Mouse (Mus musculus) intestine, postnatal 0 days (tissue): ENCODE measurements around the gene Anapc1. TPM values are rescaled to one million over a fixed set of nuclear protein-coding genes. Genes with fewer than 3 reads are reported as not detected.

Experiments used
- ATAC-seq: fragments of 200-750 bp; cut with Nextera tagmentation; 2 replicates; pipeline ENCODE4 v1.8.0; 2017; ENCODE audit warnings: mild to moderate bottlenecking, moderate TSS enrichment, moderate library complexity
- H3K27ac ChIP-seq: fragments of 300-500 bp; sonication (generic); 2 replicates; pipeline ENCODE4 v1.5.1; 2014; ENCODE audit warnings: mild to moderate bottlenecking, low read depth, low read length, moderate library complexity
- H3K27me3 ChIP-seq: fragments of 300-500 bp; sonication (generic); replicated peaks from 2 replicates; pipeline ENCODE4 v1.6.1; 2014; ENCODE audit warnings: low read length, mixed read lengths; ENCODE audit not compliant: control insufficient read depth, insufficient read depth
- H3K36me3 ChIP-seq: fragments of 300-500 bp; sonication (generic); 2 replicates; pipeline ENCODE4 v1.6.1; 2014; ENCODE audit warnings: mild to moderate bottlenecking, moderate library complexity; ENCODE audit not compliant: control insufficient read depth, insufficient read depth
- H3K4me1 ChIP-seq: fragments of 300-500 bp; sonication (generic); replicated peaks from 2 replicates; pipeline ENCODE4 v1.6.1; 2014; ENCODE audit warnings: antibody characterized with exemption, low read length, mixed read lengths; ENCODE audit not compliant: control insufficient read depth, insufficient read depth
- H3K4me2 ChIP-seq: fragments of 300-500 bp; sonication (generic); replicated peaks from 2 replicates; pipeline ENCODE4 v1.6.1; 2014; ENCODE audit warnings: low read depth, mild to moderate bottlenecking, moderate library complexity
- H3K4me3 ChIP-seq: fragments of 300-500 bp; sonication (generic); 2 replicates; pipeline ENCODE4 v1.5.1; 2014; ENCODE audit warnings: low read depth, low read length
- H3K9ac ChIP-seq: fragments of 300-500 bp; sonication (generic); 2 replicates; pipeline ENCODE4 v1.6.1; 2014; ENCODE audit warnings: mild to moderate bottlenecking, low read depth, low read length
- H3K9me3 ChIP-seq: fragments of 300-500 bp; sonication (generic); 2 replicates; pipeline ENCODE4 v1.6.1; 2016; ENCODE audit warnings: mixed run types; ENCODE audit not compliant: control insufficient read depth
- CTCF ChIP-seq: sonication (generic); IDR thresholded peaks from 2 replicates; pipeline ENCODE4 v1.5.1; 2016; ENCODE audit warnings: low read depth, mild to moderate bottlenecking, control low read depth, antibody characterized with exemption, moderate library complexity
- WGBS: fragments of 180-500 bp; shearing (Covaris S2); extraction: QIAGEN DNeasy Blood & Tissue Kit; methylation state at CpG from one replicate; pipeline ENCODE4 v1.1.7; 2014; 5-methylcytosine and 5-hydroxymethylcytosine counted together
- polyA plus RNA-seq: library from polyadenylated mRNA; unstranded; fragments of >200 nt; fragmentation: Nextera tagmentation; extraction: Ambion mirVana; gene quantifications from 2 replicates; pipeline ENCODE4 v1.2.1, GENCODE M21; 2015

The Anapc1 gene
- polyA plus RNA-seq, 1 experiment from 2014 or later = 14.0 TPM

DNA sequence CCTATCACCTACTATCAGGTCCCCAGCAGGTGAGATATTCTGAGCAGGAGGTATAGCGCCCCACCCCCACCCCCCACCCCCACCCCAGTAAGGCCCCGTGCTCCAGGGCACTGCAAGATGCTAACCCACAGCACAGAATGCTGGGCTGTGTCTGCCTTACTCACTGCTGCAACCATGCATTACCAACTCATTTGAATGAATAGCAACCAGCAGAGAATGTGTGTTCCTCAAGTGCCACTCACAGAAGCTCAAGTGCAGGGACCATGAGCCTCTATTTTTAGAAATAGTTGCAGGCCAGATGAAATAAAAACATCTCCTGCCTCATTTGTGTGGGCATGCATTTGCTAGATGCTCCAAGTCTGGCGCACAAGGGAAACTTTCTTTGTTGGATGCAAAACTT is 40.4 kb upstream of the Anapc1 start:
- H3K9ac ChIP-seq = no peak overlapping the region
- no peak for ATAC-seq
- TF ChIP-seq CTCF = no peak

GRCm38 (mm10) chr2:128726626-128727025 is 39.4 kb upstream of the Anapc1 start:
- H3K9ac ChIP-seq = no peak overlapping the region
- H3K27ac ChIP-seq = peak overlapping the region; percentile 84
- no peak for TF ChIP-seq CTCF
- no peaks in the 10 kb centered on the region for H3K27me3 ChIP-seq
- H3K4me2 ChIP-seq = peak overlapping the region; percentile 30
- no peak overlapping the region for H3K4me3 ChIP-seq
- WGBS = 42% methylated on average over 7 of the region's 7 CpGs
- peaks cover 12% of the 10 kb centered on the region for H3K4me1 ChIP-seq
- peaks cover 19% of the 10 kb centered on the region for H3K36me3 ChIP-seq
- no peaks in the 10 kb centered on the region for H3K9me3 ChIP-seq
- peak; percentile 74 for ATAC-seq

More for the DNA sequence above, 40.4 kb upstream of the Anapc1 start:
- H3K4me1 ChIP-seq = peaks cover 6% of the 10 kb centered on the region
- WGBS = 50% methylated on average over 3 of the region's 3 CpGs
- H3K27ac ChIP-seq = no peak overlapping the region; the same call in 1 of the 2 replicates
- H3K27me3 ChIP-seq = no peaks in the 10 kb centered on the region
- no peak overlapping the region for H3K4me3 ChIP-seq
- H3K9me3 ChIP-seq = no peaks in the 10 kb centered on the region
- peaks cover 19% of the 10 kb centered on the region for H3K36me3 ChIP-seq
- no peak overlapping the region for H3K4me2 ChIP-seq

DNA sequence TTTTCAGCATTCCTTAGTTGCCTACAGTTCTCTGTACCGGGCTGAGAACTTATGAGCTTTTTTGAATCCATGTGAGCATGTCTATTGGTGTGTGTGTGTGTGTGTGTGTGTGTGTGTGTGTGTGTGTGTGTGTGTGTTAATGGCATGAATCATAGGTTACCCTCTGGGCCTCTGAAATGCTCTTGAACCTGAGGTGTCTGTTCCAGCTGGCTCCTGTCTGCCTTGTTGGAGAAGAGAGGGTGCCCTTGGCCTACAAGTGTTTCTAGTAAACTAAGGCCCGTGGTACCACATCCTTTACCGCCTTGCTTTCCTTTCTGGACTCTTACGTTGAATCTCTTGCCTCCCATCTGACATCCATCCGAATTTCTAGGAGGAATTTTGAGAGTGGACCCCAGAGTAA is 38.9 kb upstream of the Anapc1 start:
- no peak overlapping the region for H3K9ac ChIP-seq
- H3K4me3 ChIP-seq = no peak overlapping the region
- H3K36me3 ChIP-seq = peaks cover 19% of the 10 kb centered on the region
- 61% methylated on average over 5 of the region's 5 CpGs for WGBS
- peak overlapping the region; percentile 30; the same call in 1 of the 2 replicates for H3K4me2 ChIP-seq
- H3K27ac ChIP-seq = peak overlapping the region; percentile 84
- peaks cover 12% of the 10 kb centered on the region for H3K4me1 ChIP-seq
- no peaks in the 10 kb centered on the region for H3K27me3 ChIP-seq
- peak; percentile 31 for ATAC-seq
- TF ChIP-seq CTCF = no peak
- H3K9me3 ChIP-seq = no peaks in the 10 kb centered on the region

GRCm38 (mm10) chr2:128722106-128722710 is 35.0 kb upstream of the Anapc1 start:
- no peak for TF ChIP-seq CTCF
- H3K27ac ChIP-seq = peak overlapping the region; percentile 83
- ATAC-seq = peak; percentile 82
- H3K27me3 ChIP-seq = no peaks in the 10 kb centered on the region
- 45% methylated on average over 5 of the region's 5 CpGs for WGBS
- peaks cover 11% of the 10 kb centered on the region for H3K4me1 ChIP-seq
- no peak overlapping the region for H3K4me3 ChIP-seq
- H3K9me3 ChIP-seq = no peaks in the 10 kb centered on the region
- H3K36me3 ChIP-seq = 0 out of 2 replicates have a peak, but pooled peaks cover 6% of the 10 kb centered on the region
- no peak overlapping the region for H3K4me2 ChIP-seq
- H3K9ac ChIP-seq = no peak overlapping the region

GRCm38 (mm10) chr2:128719380-128719779 is 32.2 kb upstream of the Anapc1 start:
- ATAC-seq = no peak
- H3K9me3 ChIP-seq = no peaks in the 10 kb centered on the region
- H3K36me3 ChIP-seq = 0 out of 2 replicates have a peak, but pooled peaks cover 6% of the 10 kb centered on the region
- TF ChIP-seq CTCF = no peak
- H3K9ac ChIP-seq = no peak overlapping the region
- WGBS = 77% methylated on average over 2 of the region's 2 CpGs
- no peaks in the 10 kb centered on the region for H3K27me3 ChIP-seq
- no peak overlapping the region for H3K27ac ChIP-seq
- H3K4me2 ChIP-seq = no peak overlapping the region
- no peak overlapping the region for H3K4me3 ChIP-seq
- H3K4me1 ChIP-seq = peaks cover 10% of the 10 kb centered on the region

- 61% methylated on average over 1 of the region's 1 CpGs for WGBS
- no peak overlapping the region for H3K4me2 ChIP-seq
- no peaks in the 10 kb centered on the region for H3K27me3 ChIP-seq
- peaks cover 9% of the 10 kb centered on the region; the same call in 1 of the 2 replicates for H3K4me1 ChIP-seq
- 0 out of 2 replicates have a peak, but pooled peaks cover 6% of the 10 kb centered on the region for H3K36me3 ChIP-seq
- H3K27ac ChIP-seq = peak overlapping the region; percentile 15; the same call in 1 of the 2 replicates
- H3K9me3 ChIP-seq = no peaks in the 10 kb centered on the region
- no peak overlapping the region for H3K9ac ChIP-seq
- H3K4me3 ChIP-seq = no peak overlapping the region
- ATAC-seq = no peak
- no peak for TF ChIP-seq CTCF
Observed at GRCm38 (mm10) chr2:128715979-128716378, 28.8 kb upstream of the Anapc1 start.
